Mouse (Mus musculus) heart, embryonic 12.5 days (tissue): ENCODE data around the gene Hibadh. TPM values are rescaled to one million over a fixed set of nuclear protein-coding genes. Genes with fewer than 3 reads are reported as not detected.

ENCODE experiments used
- ATAC-seq: fragments of 200-750 bp; cut with Nextera tagmentation; 2 replicates; pipeline ENCODE4 v1.8.0; 2017; ENCODE audit warnings: moderate TSS enrichment, moderate library complexity; ENCODE audit not compliant: insufficient number of reproducible peaks, low FRiP score
- H3K27ac ChIP-seq: fragments of 300-500 bp; sonication (generic); 2 replicates; pipeline ENCODE4 v1.5.1; 2016; ENCODE audit warnings: mild to moderate bottlenecking, moderate library complexity; ENCODE audit not compliant: poor library complexity, severe bottlenecking
- H3K27me3 ChIP-seq: fragments of 300-500 bp; sonication (generic); replicated peaks from 2 replicates; pipeline ENCODE4 v1.6.1; 2016; ENCODE audit warnings: mild to moderate bottlenecking, moderate library complexity
- H3K36me3 ChIP-seq: fragments of 300-500 bp; sonication (generic); 2 replicates; pipeline ENCODE4 v1.6.1; 2016; ENCODE audit warnings: mild to moderate bottlenecking, moderate library complexity
- H3K4me1 ChIP-seq: fragments of 300-500 bp; sonication (generic); replicated peaks from 2 replicates; pipeline ENCODE4 v1.6.1; 2016; ENCODE audit warnings: mild to moderate bottlenecking
- H3K4me2 ChIP-seq: fragments of 300-500 bp; sonication (generic); 2 replicates; pipeline ENCODE4 v1.6.1; 2016; ENCODE audit warnings: mild to moderate bottlenecking, moderate library complexity
- H3K4me3 ChIP-seq: fragments of 300-500 bp; sonication (generic); 2 replicates; pipeline ENCODE4 v1.5.1; 2016; ENCODE audit warnings: mild to moderate bottlenecking
- H3K9ac ChIP-seq: fragments of 300-500 bp; sonication (generic); 2 replicates; pipeline ENCODE4 v1.6.1; 2016; ENCODE audit warnings: mild to moderate bottlenecking, moderate library complexity
- H3K9me3 ChIP-seq: fragments of 300-500 bp; sonication (generic); replicated peaks from 2 replicates; pipeline ENCODE4 v1.6.1; 2016; ENCODE audit warnings: mild to moderate bottlenecking, moderate library complexity
- WGBS: fragments of 180-500 bp; shearing (Covaris S2); methylation state at CpG from one replicate; pipeline ENCODE4 v1.1.7; 2016; 5-methylcytosine and 5-hydroxymethylcytosine counted together
- polyA plus RNA-seq: library from polyadenylated mRNA; unstranded; fragments of >200 nt; fragmentation: Nextera tagmentation; extraction: Ambion mirVana; gene quantifications from 2 replicates; pipeline ENCODE4 v1.2.1, GENCODE M21; 2016

Hibadh gene
- polyA plus RNA-seq, 1 experiment from 2014 or later: 126 TPM

GRCm38 (mm10) chr6:52606746-52607347 lies 33.3 kb downstream of the Hibadh start:
- Histone ChIP-seq H3K4me3 (no peak overlapping the region), H3K36me3 (peaks cover 17% of the 10 kb centered on the region), H3K4me1 (peaks cover 5% of the 10 kb centered on the region; the same call in 1 of the 2 replicates), H3K9ac (no peak overlapping the region), H3K9me3 (no peaks in the 10 kb centered on the region), H3K27ac (no peak overlapping the region), H3K27me3 (no peaks in the 10 kb centered on the region), H3K4me2 (no peak overlapping the region)
- ATAC-seq: no peak
- WGBS: 84% methylated on average over 7 of the region's 7 CpGs

- WGBS: 80% methylated on average over 7 of the region's 7 CpGs
- no peak for ATAC-seq
- Histone ChIP-seq H3K9ac (no peak overlapping the region), H3K4me2 (no peak overlapping the region), H3K27ac (no peak overlapping the region), H3K9me3 (no peaks in the 10 kb centered on the region), H3K4me1 (no peaks in the 10 kb centered on the region), H3K36me3 (0 out of 2 replicates have a peak, but pooled peaks cover 3% of the 10 kb centered on the region), H3K27me3 (no peaks in the 10 kb centered on the region), H3K4me3 (no peak overlapping the region)
Observed at GRCm38 (mm10) chr6:52601706-52602642, 38.2 kb downstream of the Hibadh start.

- H3K27ac ChIP-seq: no peak overlapping the region
- 48% methylated on average over 4 of the region's 4 CpGs for WGBS
- H3K9ac ChIP-seq: no peak overlapping the region
- no peaks in the 10 kb centered on the region for H3K9me3 ChIP-seq
- H3K27me3 ChIP-seq: no peaks in the 10 kb centered on the region
- 0 out of 2 replicates have a peak, but pooled peaks cover 3% of the 10 kb centered on the region for H3K36me3 ChIP-seq
- no peak overlapping the region for H3K4me2 ChIP-seq
- H3K4me1 ChIP-seq: no peaks in the 10 kb centered on the region
- no peak overlapping the region for H3K4me3 ChIP-seq
- no peak for ATAC-seq
Observed at GRCm38 (mm10) chr6:52601117-52601516, 39.1 kb downstream of the Hibadh start.

- Histone ChIP-seq H3K4me3 (no peak overlapping the region), H3K9me3 (no peaks in the 10 kb centered on the region), H3K27me3 (no peaks in the 10 kb centered on the region), H3K27ac (no peak overlapping the region), H3K9ac (no peak overlapping the region), H3K4me2 (no peak overlapping the region), H3K36me3 (no peaks in the 10 kb centered on the region), H3K4me1 (peaks cover 2% of the 10 kb centered on the region; the same call in 1 of the 2 replicates)
- 75% methylated on average over 1 of the region's 1 CpGs for WGBS
- no peak for ATAC-seq
Observed at GRCm38 (mm10) chr6:52594752-52595151, 45.4 kb downstream of the Hibadh start.

GRCm38 (mm10) chr6:52586564-52586963 lies 53.6 kb downstream of the Hibadh start:
- peaks cover 6% of the 10 kb centered on the region; the same call in 1 of the 2 replicates for H3K4me1 ChIP-seq
- ATAC-seq: no peak

GRCm38 (mm10) chr6:52584383-52584782 lies 55.8 kb downstream of the Hibadh start:
- H3K27ac ChIP-seq: no peak overlapping the region
- H3K27me3 ChIP-seq: no peaks in the 10 kb centered on the region
- H3K4me1 ChIP-seq: peaks cover 6% of the 10 kb centered on the region; the same call in 1 of the 2 replicates
- H3K4me2 ChIP-seq: 0 out of 2 replicates have a peak overlapping the region, but pooled peaks have one; percentile 6
- H3K4me3 ChIP-seq: no peak overlapping the region
- H3K9ac ChIP-seq: no peak overlapping the region
- peaks cover 9% of the 10 kb centered on the region for H3K36me3 ChIP-seq
- H3K9me3 ChIP-seq: no peaks in the 10 kb centered on the region
- no peak for ATAC-seq
- 34% methylated on average over 8 of the region's 8 CpGs for WGBS

More at GRCm38 (mm10) chr6:52586564-52586963, 53.6 kb downstream of the Hibadh start:
- Histone ChIP-seq H3K4me2 (no peak overlapping the region), H3K9me3 (no peaks in the 10 kb centered on the region), H3K27me3 (no peaks in the 10 kb centered on the region), H3K4me3 (no peak overlapping the region), H3K9ac (no peak overlapping the region), H3K36me3 (peaks cover 9% of the 10 kb centered on the region), H3K27ac (no peak overlapping the region)

- H3K36me3 ChIP-seq: no peaks in the 10 kb centered on the region
- no peaks in the 10 kb centered on the region for H3K9me3 ChIP-seq
- H3K9ac ChIP-seq: no peak overlapping the region
- no peak overlapping the region for H3K4me3 ChIP-seq
- no peak for ATAC-seq
- H3K27ac ChIP-seq: no peak overlapping the region
- H3K4me1 ChIP-seq: peaks cover 13% of the 10 kb centered on the region
- no peaks in the 10 kb centered on the region for H3K27me3 ChIP-seq
- no peak overlapping the region for H3K4me2 ChIP-seq
- WGBS: 89% methylated on average over 4 of the region's 4 CpGs
Observed at GRCm38 (mm10) chr6:52581081-52581480, 59.1 kb downstream of the Hibadh start.

GRCm38 (mm10) chr6:52578322-52578721 lies 61.9 kb downstream of the Hibadh start:
- WGBS: 65% methylated on average over 2 of the region's 2 CpGs
- no peak overlapping the region for H3K4me2 ChIP-seq
- H3K4me3 ChIP-seq: no peak overlapping the region
- ATAC-seq: no peak
- H3K27ac ChIP-seq: no peak overlapping the region
- H3K27me3 ChIP-seq: no peaks in the 10 kb centered on the region
- peaks cover 10% of the 10 kb centered on the region for H3K4me1 ChIP-seq
- no peak overlapping the region for H3K9ac ChIP-seq
- H3K9me3 ChIP-seq: no peaks in the 10 kb centered on the region
- H3K36me3 ChIP-seq: no peaks in the 10 kb centered on the region

GRCm38 (mm10) chr6:52577270-52577669 lies 62.9 kb downstream of the Hibadh start:
- no peak overlapping the region for H3K27ac ChIP-seq
- H3K9me3 ChIP-seq: no peaks in the 10 kb centered on the region
- no peak overlapping the region for H3K4me2 ChIP-seq
- WGBS: 27% methylated on average over 4 of the region's 4 CpGs
- H3K9ac ChIP-seq: no peak overlapping the region
- H3K4me3 ChIP-seq: no peak overlapping the region
- peaks cover 10% of the 10 kb centered on the region for H3K4me1 ChIP-seq
- no peak for ATAC-seq
- H3K36me3 ChIP-seq: peaks cover 9% of the 10 kb centered on the region
- H3K27me3 ChIP-seq: no peaks in the 10 kb centered on the region

- H3K4me3 ChIP-seq: no peak overlapping the region
- H3K4me1 ChIP-seq: 0 out of 2 replicates have a peak, but pooled peaks cover 3% of the 10 kb centered on the region
- no peak for ATAC-seq
- H3K4me2 ChIP-seq: no peak overlapping the region
- no peaks in the 10 kb centered on the region for H3K27me3 ChIP-seq
- no peak overlapping the region for H3K9ac ChIP-seq
- no peak overlapping the region for H3K27ac ChIP-seq
- WGBS: 91% methylated on average over 6 of the region's 6 CpGs
- peaks cover 13% of the 10 kb centered on the region for H3K36me3 ChIP-seq
- no peaks in the 10 kb centered on the region for H3K9me3 ChIP-seq
Observed at GRCm38 (mm10) chr6:52568706-52569105, 71.5 kb downstream of the Hibadh start.
